Mouse (Mus musculus) layer of hippocampus, postnatal 36 days (tissue): ENCODE measurements around the gene C2cd4d. TPM values are rescaled to one million over a fixed set of nuclear protein-coding genes. Genes with fewer than 3 reads are reported as not detected.

Source experiments
- DNase-seq, 2 experiments: peaks; one replicate each; pipeline ENCODE4 v3.0.0; 2022
- total RNA-seq, 2 experiments: library from RNA; stranded (reverse); gene quantifications; 2 replicates each; pipeline ENCODE4 v1.2.3; 2021

The C2cd4d gene
- total RNA-seq, 2 experiments from 2014 or later, result not detected

DNA sequence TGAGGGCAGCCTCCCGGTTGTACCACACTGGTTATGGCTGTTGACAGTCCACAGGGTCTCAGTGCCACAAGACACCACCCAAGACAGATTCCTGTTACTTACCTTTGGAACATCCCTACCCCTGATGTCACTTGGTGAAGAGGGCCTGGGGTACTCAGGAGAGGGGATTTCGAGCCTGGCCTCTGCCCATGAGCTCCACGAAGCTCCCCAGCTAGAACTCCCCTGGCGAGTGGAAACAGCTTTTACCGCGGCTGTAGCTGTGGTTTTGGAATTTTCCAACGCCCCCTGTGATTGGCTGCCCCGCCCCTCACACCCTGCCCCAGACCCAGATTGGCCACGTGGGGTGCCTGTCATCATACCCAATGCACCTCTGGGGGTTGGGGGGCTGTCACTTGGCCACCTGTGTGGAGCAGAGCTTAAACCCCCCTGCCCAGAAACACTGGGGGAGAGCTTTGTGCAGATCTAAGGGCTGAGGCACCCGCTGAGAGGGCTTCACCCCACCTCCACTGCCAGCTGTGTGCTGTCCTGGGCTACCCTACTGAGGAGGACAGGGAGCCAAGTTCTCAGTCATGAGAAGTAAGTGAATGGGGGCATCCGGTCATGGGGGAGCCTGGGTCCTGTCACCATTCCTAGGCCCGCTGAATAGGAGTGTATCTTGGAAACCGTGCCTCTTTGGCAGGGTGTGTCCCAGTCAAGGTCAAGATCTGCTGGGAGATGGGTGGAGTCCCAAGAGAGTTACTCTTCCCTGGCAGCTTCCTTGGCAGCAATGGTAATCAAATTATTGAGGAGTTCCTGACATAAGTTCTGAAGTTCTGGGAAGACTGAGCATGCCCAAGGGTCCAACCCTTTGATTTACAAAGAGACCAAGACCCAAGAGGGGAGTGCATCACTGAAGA, 15.0 kb downstream of the C2cd4d start:
- no peak for DNase-seq

DNA sequence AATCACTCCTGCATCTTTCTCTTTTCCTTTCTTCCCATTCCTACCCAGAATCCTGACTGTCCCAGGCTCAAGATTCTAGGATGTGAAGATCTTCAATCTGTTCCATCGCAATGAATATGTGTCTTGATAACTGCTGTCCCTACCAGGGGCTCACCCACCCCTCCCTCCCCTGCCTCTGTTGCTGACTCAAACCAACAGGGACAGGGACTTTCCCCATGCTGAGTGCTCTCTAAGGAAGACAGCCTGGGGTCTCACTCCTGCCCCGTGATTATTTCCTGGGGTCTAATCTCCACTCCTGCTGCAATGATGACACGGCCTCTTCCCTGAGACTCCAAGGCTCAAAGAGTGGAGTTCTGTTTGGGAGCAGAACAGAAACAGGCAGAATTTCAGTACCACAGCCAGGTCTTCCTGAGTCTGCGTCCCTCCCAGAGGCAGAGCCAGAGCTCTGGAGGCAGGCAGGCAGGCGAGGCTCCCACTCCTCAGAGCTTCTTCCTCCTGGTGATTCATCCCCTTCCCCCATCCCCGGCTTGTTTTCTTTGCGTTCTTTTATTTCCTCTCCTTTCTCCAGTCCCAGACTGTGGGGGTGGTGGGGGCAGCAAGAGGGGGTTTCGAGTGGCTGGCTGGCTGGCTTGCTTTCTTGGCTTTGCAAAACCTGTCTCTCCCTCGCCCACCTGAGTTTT, 17.7 kb downstream of the C2cd4d start:
- DNase-seq, result no peak

DNA sequence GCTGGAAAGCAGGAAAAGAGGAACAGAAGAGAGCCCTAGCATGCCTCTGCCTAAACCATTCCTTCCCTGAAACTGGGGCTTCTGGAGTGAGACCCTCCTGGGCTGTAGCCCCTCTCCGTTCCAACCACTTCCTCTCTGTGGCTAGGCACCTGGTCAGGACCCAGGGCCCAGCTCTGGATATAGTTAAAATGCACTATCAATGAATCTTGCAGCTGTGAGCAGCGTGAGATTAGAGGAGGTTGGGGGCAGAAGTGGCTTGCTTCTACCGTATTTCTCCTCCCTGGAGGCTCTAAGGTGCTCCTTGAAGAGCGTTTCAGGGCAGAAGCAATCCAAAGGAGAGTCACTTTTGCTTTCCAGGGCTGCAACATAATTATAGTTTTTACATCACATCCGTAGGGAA, 20.1 kb downstream of the C2cd4d start:
- no peak for DNase-seq

DNA sequence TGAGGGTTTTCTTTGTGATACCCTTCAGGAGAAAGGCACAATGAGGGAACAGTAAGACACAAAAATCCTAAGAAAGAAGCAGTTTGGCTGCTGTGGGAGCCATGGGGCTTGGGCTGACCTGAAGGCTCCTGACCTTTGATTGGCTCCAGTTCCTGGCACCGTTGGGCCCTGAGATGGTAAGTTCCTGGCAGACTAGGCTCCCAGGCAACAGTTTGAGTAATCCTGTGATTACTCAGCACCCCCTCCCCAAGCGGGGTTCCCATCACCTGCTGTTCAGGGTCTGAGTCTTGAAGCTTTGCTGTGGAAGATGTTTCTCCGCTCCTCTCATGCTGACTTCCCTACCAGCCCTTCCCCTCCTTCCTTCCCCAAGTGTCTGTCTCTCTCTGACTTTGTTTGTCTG, 21.2 kb downstream of the C2cd4d start:
- no peak for DNase-seq

DNA sequence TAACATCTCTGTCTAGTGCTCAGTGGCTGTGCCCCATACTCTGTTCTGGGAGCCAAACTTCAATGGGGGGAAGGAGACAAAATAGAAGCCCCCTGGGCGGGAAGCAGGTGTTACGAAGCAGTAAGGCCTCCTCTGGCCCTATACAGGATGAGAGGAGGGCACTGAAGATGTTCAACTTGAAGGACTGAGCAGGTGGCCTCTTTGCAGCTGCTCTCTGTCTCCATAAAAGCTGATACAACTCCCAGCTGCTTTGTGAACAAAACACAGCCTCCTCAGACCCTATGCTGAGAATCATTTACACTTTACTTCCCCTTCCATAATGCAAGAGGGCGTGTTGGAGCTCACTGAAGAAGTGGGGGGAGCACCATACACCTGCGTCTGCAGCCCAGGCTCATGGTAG, 24.4 kb downstream of the C2cd4d start:
- no peak for DNase-seq

DNA sequence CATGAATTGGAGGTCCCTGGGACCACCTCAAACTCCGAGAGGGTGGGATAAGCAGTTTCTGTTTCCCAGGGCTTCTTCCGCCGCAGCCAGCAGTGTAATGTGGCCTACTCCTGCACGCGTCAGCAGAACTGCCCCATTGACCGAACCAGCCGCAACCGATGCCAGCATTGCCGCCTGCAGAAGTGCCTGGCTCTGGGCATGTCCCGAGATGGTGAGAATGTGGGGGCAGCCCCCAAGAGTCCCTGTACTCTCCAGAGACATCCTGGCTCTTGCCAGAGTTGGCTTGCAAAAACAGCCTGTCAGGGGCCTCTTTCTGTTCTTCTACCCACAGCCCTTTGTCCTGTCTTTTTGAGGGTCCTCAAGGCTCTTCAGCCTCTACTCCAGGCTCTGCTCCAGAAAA, 25.2 kb downstream of the C2cd4d start:
- DNase-seq, result no peak

DNA sequence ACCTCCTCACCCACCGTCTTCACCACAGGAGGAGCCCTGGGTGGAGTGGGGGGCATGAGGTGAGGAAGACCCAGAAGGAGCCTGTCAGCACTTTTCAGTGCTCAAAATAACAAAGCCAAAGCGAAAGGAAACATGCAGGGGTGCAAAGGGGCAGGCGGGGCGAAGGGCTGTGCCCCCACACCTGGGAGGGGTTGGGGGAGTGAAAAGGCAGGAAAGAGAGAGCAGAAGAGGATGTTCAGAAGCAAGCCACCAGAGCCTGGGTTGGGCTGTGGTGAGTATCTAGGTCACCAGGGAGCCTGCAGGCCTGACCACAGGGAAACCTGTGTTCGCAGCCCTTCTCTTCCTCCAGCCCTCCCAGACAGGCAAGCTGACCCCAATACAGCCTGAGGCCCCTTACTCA, 25.8 kb downstream of the C2cd4d start:
- no peak for DNase-seq

DNA sequence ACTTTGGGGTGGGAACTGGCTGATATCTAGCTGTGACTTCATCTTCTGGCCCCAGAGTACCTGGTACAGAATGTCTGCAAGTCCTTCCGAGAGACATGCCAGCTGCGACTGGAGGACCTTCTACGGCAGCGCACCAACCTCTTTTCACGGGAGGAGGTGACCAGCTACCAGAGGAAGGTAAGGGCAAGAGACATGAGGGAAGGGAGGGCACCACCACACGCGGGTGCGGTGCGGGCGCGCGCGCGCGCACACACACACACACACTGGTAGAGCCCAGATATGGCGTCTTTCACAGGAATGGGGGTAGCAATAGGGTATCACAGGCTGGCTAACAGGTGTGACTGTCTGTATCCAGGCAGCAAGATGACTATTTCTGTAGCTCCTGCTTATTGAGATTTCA, 27.2 kb downstream of the C2cd4d start:
- no peak for DNase-seq

DNA sequence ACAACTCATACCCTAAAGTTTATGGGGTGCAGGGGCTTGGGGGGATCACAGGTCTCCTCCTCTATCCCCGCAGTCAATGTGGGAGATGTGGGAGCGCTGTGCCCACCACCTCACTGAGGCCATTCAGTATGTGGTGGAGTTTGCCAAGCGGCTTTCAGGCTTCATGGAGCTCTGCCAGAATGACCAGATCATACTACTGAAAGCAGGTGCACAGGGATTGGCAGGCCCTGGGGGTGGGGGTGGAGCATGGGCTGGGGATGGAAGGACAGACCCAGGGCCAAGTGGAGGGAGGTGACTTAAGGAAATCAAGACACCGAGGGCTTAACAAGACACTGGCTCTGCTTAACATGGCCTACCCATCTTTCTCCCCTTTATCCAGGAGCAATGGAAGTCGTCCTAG, 28.8 kb downstream of the C2cd4d start:
- no peak for DNase-seq

DNA sequence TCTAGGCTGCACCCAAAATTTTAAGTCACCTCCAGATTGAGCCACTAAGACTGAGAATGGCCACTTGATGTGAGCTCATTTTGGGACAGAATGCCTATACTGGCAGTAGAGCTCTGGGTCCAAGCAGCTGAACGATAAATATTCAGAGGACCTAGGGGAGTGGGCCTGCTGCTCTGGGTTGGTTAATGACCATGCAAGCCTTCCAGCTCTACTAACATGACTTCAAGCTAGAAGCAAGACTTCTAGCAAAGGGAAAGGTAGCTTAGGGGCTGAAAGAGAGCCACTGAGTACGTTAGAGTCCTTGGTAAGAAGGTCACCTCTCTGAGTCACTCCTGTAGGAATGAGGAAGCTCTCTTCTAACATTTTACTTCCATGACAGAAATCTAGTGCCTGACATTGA, 29.9 kb downstream of the C2cd4d start:
- DNase-seq, result no peak

DNA sequence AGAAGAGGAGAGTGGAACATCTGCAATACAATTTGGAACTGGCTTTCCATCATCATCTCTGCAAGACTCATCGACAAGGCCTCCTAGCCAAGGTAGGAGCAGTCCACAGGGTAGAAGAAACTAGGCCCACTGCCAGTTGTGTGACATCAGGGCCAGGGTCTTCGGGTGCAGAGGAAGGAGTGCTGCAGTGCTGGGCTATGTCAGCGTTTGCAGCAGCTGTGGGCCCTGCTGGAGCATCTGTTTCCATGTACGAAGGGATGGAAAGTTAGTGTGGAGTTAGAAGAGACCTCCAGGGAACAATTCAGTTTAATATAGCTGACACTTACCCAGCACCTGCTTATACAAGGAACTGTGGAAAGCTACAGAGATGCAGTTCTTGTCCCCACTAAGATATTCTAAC, 30.8 kb downstream of the C2cd4d start:
- DNase-seq, result no peak

DNA sequence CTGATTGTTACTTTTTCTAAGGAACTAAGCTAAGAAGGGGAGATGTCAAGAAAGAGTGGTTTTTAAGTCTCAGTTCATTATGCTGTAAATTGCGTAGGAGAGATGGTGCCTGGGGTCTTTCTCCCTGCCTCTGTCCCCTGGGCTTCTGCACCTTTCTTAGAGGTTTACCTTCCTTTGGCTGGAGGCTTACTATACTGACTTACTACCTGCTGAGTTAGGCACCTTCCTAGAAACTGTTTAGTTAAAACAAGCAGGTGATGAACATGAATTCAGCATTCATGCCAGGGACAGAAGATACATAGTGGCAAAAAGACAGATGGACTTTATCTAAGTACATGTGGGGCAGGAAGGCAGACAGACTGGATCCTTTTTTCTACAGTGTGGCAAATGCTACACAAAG, 34.1 kb downstream of the C2cd4d start:
- DNase-seq, result no peak

DNA sequence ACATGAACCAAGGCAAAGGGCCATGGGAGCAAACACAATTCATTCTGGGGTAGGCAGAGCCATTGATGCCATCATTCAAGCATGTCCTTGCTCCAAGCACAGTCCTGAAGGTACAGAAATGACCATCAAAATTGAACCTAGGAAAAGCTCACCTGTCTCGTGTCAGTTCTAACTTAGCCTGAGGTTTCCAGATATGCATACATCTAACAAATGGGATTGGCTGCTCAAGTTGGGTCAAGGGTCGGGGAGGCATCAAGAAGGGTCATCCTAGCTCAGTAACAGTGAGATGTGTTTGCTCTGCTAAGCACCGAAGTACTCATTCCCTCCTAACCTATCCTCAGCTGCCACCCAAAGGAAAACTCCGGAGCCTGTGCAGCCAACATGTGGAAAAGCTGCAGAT, 34.6 kb downstream of the C2cd4d start:
- no peak for DNase-seq

DNA sequence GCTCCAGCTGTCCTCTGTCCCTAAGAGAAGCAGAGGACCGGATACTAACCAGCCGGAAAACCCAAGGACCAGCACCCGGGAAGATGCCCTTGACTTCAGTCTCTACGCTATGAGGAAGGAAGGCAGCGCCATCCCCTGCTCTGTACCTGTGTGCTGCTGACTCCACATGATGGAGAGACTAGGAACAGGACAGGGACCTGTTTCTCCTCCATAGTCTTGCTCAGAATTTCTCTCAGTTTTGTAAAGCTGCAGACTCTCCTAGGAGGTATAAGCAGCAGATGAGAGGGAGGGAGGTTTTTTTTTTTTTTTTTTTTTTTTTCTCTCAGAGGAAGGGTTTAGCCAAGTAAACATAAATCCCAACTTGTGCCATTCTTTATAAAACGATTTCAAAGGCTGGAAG, 36.0 kb downstream of the C2cd4d start, which contains the start of gene Lingo4:
Gene Lingo4 (plus strand): TSS at position 301 of the 400 bp plus-strand sequence.
- DNase-seq, result no peak

DNA sequence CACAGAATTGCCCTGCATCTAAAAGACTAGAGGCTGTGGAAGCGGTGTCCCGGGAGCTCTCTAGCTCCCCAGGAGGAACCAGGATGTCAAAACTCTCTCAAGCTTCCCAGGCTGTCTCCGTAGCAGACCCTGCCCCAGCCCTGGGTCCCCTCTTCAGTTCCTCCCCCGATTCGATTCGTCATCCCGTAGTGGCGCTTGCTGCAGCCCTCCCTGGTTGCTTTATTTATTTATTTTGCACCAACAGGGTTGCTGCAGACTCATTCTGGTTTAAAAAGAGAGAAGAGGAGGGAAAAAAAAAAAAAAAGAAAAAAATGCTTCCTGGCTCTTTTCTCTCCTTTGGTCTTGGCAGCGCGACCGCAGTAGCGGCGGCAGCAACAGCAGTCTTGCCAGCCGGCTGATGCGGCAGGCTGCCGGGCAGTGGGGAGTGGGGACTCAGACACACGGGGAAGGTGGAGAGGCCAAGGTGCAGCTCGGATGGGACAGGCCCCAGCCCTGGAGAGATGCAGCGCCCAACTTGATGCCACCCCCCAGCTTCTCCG, 36.8 kb downstream of the C2cd4d start:
- DNase-seq, result no peak

DNA sequence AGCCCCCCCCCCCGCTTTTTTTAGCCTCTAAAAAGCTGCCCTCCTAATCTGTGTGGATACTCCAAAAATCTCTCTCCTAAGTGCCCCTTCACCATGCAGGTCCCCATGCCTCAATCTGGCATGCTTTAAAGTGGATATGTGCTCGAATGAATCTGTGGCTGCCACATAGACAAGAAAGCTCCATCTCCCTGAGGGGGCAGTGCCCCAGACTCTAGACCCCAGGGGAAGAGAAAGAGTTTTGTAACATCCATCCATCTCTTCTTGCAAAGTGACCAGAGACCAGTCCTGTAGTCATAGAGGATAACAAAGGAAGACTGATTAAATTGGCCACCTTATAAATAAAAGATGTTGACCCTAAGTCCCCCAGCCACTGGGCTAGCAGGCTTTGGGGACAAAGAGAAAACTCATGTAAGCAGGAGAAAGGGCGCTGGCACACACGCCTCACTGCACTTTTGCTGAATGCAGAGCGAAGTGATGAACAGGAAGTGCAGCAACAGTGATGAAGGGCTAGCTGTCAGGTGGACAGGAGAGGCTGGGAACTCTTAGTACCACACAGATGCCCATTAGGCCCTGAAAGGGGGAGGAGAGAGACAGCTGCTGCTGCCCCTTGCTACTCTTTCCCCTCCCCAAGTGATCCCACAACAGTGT, 37.5 kb downstream of the C2cd4d start:
- no peak for DNase-seq

DNA sequence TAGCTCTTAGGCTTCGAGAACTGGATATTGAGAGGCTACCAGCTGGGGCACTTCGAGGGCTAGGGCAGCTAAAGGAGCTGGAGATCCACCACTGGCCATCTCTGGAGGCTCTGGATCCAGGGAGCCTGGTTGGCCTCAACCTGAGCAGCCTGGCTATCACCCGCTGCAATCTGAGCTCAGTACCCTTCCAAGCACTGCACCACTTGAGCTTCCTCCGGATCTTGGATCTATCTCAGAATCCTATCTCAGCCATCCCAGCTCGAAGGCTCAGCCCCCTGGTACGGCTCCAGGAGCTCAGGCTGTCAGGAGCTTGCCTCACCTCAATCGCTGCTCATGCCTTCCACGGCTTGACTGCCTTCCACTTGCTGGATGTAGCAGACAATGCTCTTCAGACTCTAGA, 40.2 kb downstream of the C2cd4d start:
- no peak for DNase-seq

DNA sequence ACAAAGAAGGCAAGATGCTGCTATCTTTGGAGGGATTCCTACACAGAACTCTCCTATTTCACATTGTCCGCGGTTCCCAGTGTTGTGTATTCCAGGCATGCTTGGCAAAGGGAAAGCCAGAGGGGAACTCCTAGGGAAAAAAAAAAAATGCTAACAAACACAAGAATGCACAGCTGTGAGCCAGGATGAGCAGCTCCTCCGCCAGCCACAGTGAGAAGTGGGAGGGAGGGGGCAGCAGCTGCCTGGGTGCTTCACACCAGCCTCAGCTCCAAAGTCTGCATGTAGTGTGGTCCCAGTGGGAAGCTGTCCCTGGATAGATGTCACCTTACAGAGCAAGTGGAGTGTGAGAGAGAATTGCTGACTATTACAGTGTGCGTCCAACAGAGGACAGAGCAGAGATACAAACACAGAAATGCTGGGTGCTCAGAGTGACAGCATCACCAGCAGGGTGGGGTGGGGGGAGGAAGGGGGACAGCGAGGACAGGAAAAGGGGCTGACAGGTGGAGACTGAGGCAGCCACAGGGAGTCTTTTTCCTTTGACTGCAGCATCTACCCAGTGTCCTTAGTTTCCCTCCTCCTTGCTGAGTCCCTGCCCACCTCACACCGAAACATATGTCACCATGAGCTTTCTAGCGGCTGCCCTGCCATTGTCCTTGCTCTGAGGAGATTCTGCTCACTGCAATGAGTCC, 42.3 kb downstream of the C2cd4d start:
- no peak for DNase-seq

DNA sequence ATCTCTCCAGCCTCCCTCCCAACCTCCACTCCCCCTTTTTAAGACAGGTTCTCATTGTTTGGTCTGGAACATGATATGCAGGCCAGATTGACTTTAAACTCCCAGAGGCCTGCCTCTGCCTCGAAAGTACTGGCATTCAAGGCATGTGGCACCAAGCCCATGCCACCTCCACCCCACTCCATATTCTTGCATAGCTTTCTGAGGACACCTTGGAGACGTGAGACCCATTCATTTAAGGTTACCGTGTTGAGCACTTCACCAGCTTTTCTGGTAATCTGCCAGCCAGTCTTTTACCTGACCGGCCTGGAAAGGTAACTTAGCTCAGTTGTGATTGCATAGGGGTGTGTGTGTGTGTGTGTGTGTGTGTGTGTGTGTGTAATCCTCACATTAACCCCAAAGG, 43.3 kb downstream of the C2cd4d start:
- no peak for DNase-seq

DNA sequence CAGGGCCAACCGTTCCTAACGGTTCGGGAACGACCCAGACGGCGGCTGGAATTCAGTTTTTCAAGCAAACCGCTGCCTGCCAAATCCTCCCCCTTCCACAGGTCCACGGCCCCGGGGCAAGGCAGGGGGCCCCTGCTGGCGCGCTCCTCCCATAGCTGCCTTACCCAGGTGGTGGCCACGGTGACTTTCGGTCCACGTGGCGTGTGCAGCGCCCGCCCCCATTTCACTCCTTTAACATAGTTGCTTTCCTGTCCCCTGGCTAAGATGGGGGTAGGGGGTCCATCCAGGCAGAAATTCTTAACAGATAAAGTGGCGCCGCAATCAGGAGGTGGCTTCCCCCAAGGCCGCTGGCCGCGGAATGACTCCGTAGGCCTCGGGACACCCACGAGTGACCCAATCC, 50.3 kb downstream of the C2cd4d start:
- no peak for DNase-seq

DNA sequence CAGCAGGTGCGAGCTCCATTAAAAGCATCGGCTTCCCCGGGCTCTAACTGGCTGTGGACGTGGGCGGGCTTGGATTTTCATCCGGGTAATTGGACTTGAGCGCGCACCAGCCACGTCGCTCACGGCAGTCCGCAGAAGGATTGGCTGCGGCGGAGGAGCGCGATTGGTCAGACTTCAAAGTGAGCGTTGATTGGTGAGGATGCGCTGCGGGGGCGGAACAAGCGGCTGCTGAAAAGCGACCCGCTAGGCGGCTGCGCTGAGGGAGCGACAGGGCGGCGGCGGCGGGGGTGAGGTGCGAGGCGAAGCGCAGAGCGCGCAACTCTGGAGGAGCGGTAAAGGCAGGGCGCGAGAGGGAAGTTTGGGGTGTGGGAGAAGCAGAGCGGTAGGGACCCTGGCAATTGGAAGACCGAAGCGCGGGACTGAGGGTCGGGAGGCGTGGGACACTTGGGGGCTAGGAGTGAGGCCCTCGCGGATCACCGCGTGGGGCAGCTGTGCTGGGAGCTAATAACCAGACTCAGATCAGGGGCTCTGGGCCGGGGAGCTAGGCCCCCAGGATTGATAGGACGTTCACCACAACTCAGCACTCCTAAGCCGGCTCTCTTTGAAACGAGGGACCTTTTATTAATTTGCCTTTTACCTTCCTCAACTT, 50.9 kb downstream of the C2cd4d start, which contains the start of gene Tdrkh:
Gene Tdrkh (plus strand): TSS at position 243 of the 649 bp plus-strand sequence.
- peak; percentile 98 for DNase-seq
